8 mouse cellular contexts compared by ENCODE assay signal in genomic region chr9:27154763-27155530, GRCm38 (mm10). TPM values are rescaled to one million over a fixed set of nuclear protein-coding genes. Genes with fewer than 3 reads are reported as not detected.
A peak's percentile ranks its signal among the peaks of the same experiment; 100 is the strongest.
DNase-seq lines count a peak whose midpoint lies in the region; ATAC-seq and TF ChIP-seq lines count a peak whose summit lies in the region.

Gene Jam3 (minus strand): TSS chr9:27155421.

- in situ Hi-C loops in ES-E14 (cut with MboI; ENCODE audit: low sequenced_read_pairs in 2 of 2, unreplicated experiment in 2 of 2) = no loop called here

- H3K4me3 ChIP-seq in ES-E14 (ENCODE audit: insufficient read depth in 1 of 2, low read depth in 1 of 2, low read length in 2 of 2, poor library complexity in 1 of 2, severe bottlenecking in 1 of 2) = peak within 1 kb of the TSS; percentile 72 to 81
- peak within 1 kb of the TSS; percentile 71 for H3K4me3 ChIP-seq in cerebellum, adult 2 months (replicated peaks; ENCODE audit: insufficient read depth, low read depth, low read length)
- H3K4me3 ChIP-seq in lung, adult 2 months (replicated peaks; ENCODE audit: extremely low read depth, low read depth, low read length) = peak within 1 kb of the TSS; percentile 65

- no peaks in the 10 kb centered on the region for H3K36me3 ChIP-seq in ES-E14 (ENCODE audit: control insufficient read depth, insufficient read depth, low read length, poor library complexity, severe bottlenecking)

- no peak within 1 kb of the TSS for H3K27ac ChIP-seq in ES-E14 (ENCODE audit: insufficient read depth, low read depth, low read length, poor library complexity, severe bottlenecking)
- peak within 1 kb of the TSS; percentile 4; the same call in 1 of the 2 replicates for H3K27ac ChIP-seq in cerebellum, adult 2 months (ENCODE audit: insufficient read depth, low read length)

- H3K4me1 ChIP-seq in ES-E14 (ENCODE audit: control insufficient read depth in 2 of 2, insufficient read depth in 2 of 2, low read length in 2 of 2, poor library complexity in 1 of 2) = no peaks in the 10 kb centered on the region
- no peaks in the 10 kb centered on the region for H3K4me1 ChIP-seq in cerebellum, adult 2 months (ENCODE audit: control insufficient read depth, insufficient read depth, low read length)
- no peaks in the 10 kb centered on the region; the same call in 1 of the 2 replicates for H3K4me1 ChIP-seq in lung, adult 2 months (ENCODE audit: control insufficient read depth, insufficient read depth, low read length)

- peak within 1 kb of the TSS; percentile 85 for H3K9ac ChIP-seq in ES-E14 (ENCODE audit: insufficient read depth, low read depth, low read length, poor library complexity, severe bottlenecking)

- peak; percentile 92 for ATAC-seq in frontal cortex, adult (ENCODE audit: low TSS enrichment)

- no peaks in the 10 kb centered on the region for H3K9me3 ChIP-seq in ES-E14 (ENCODE audit: control insufficient read depth, insufficient read depth, low read depth, low read length)

- peak; percentile 95 for DNase-seq in ES-E14 (ENCODE audit: low read depth, low spot score)
- DNase-seq in cerebellum, adult 2 months = peak; percentile 91 to 93
- peak; percentile 96 for DNase-seq in heart, postnatal 4 days
- peak; percentile 91 to 95 for DNase-seq in layer of hippocampus, adult 8-10 months (ENCODE audit: low spot score in 2 of 2)
- DNase-seq in lung, adult 2 months = peak; percentile 61
- DNase-seq in ovary, postnatal 36 days (ENCODE audit: low spot score) = peak; percentile 95
- peak; percentile 71 for DNase-seq in thymus, postnatal 4 days

- TF ChIP-seq CTCF in cerebellum, adult 2 months (IDR thresholded peaks at IDR 0.05; ENCODE audit: borderline replicate concordance, insufficient read depth, low read depth, low read length) = no peak
- no peak for TF ChIP-seq CTCF in lung, adult 2 months (IDR thresholded peaks at IDR 0.05; ENCODE audit: insufficient read depth, low read length)

- WGBS in cerebellum, adult 2 months = 1% methylated on average over 58 of the region's 58 CpGs
- WGBS in lung, adult 2 months = 2% methylated on average over 58 of the region's 58 CpGs

- TF ChIP-seq POLR2A in cerebellum, adult 2 months (IDR thresholded peaks at IDR 0.05; ENCODE audit: borderline replicate concordance, insufficient read depth, low read length) = peak; percentile 56; the same call in 1 of the 2 replicates
- peak; percentile 33; the same call in 1 of the 2 replicates for TF ChIP-seq POLR2A in lung, adult 2 months (IDR thresholded peaks at IDR 0.05; ENCODE audit: borderline replicate concordance, extremely low read depth, low read depth, low read length)

- H3K27me3 ChIP-seq in cerebellum, adult 2 months (ENCODE audit: control insufficient read depth, insufficient read depth, low read length) = no peaks in the 10 kb centered on the region

TF ChIP-seq in ES-E14, 5 proteins besides CTCF, POLR2A, EP300 and RAD21:
- TF ChIP-seq CHD2 (IDR thresholded peaks at IDR 0.05; ENCODE audit: low read depth, low read length) (no peak), ZNF384 (IDR thresholded peaks at IDR 0.05; ENCODE audit: low read depth, low read length) (no peak), MAFK (IDR thresholded peaks at IDR 0.05; ENCODE audit: insufficient read depth, low read depth, low read length) (no peak), HCFC1 (IDR thresholded peaks at IDR 0.05; ENCODE audit: borderline replicate concordance, insufficient read depth, low read length) (no peak; the same call in 1 of the 2 replicates), ZC3H11A (IDR thresholded peaks at IDR 0.05; ENCODE audit: borderline replicate concordance, low read depth, low read length) (no peak)

RNA-seq across cellular contexts. Expression of gene Jam3, which starts in this region (rescaled TPM):
- 29.7 and 30.8 TPM in 2 replicates for total RNA-seq in ES-E14 (2012; rRNA removed)
- 44.3 and 50.8 TPM in 2 replicates for polyA plus RNA-seq in cerebellum, adult 2 months (2012; rRNA removed)
- total RNA-seq in heart, postnatal 4 days (2021) = 10 to 100 TPM; 17.3 to 22.5 TPM
- 10 to 100 TPM; 37.2 to 45.0 (median 41.6) TPM for total RNA-seq in layer of hippocampus, adult 8-10 months (2022)
- 7.9 and 10.7 TPM in 2 replicates for polyA plus RNA-seq in lung, adult 2 months (2012; rRNA removed)
